Mouse (Mus musculus) midbrain, postnatal 0 days (tissue): ENCODE data around the gene Snrnp25. TPM values are rescaled to one million over a fixed set of nuclear protein-coding genes. Genes with fewer than 3 reads are reported as not detected.

Experiments
- ATAC-seq: fragments of 200-750 bp; cut with Nextera tagmentation; 2 replicates; pipeline ENCODE4 v1.8.0; 2017; ENCODE audit warnings: moderate number of reproducible peaks, mild to moderate bottlenecking, moderate TSS enrichment, moderate library complexity; ENCODE audit not compliant: low FRiP score
- DNase-seq: peaks from one replicate; pipeline ENCODE4 v3.0.0-alpha.2; 2015; ENCODE audit warnings: low spot score
- H3K27ac ChIP-seq: fragments of 300-500 bp; sonication (generic); 2 replicates; pipeline ENCODE4 v1.5.1; 2014; ENCODE audit warnings: low read depth, mild to moderate bottlenecking, low read length, mixed read lengths
- H3K27me3 ChIP-seq: fragments of 300-500 bp; sonication (generic); 2 replicates; pipeline ENCODE4 v1.6.1; 2014; ENCODE audit warnings: low read length, control low read depth, mixed read lengths; ENCODE audit not compliant: insufficient read depth
- H3K36me3 ChIP-seq: fragments of 300-500 bp; sonication (generic); 2 replicates; pipeline ENCODE4 v1.6.1; 2014; ENCODE audit warnings: low read length, control low read depth, mixed read lengths; ENCODE audit not compliant: insufficient read depth
- H3K4me1 ChIP-seq: fragments of 300-500 bp; sonication (generic); 2 replicates; pipeline ENCODE4 v1.6.1; 2014; ENCODE audit warnings: mild to moderate bottlenecking, control low read depth, antibody characterized with exemption, low read length, mixed read lengths; ENCODE audit not compliant: insufficient read depth
- H3K4me2 ChIP-seq: fragments of 300-500 bp; sonication (generic); 2 replicates; pipeline ENCODE4 v1.6.1; 2014; ENCODE audit warnings: low read depth, mild to moderate bottlenecking, low read length, mixed read lengths; ENCODE audit not compliant: poor library complexity, severe bottlenecking
- H3K4me3 ChIP-seq: fragments of 300-500 bp; sonication (generic); 2 replicates; pipeline ENCODE4 v1.5.1; 2014; ENCODE audit warnings: low read depth, mild to moderate bottlenecking, low read length, moderate library complexity
- H3K9ac ChIP-seq: fragments of 300-500 bp; sonication (generic); replicated peaks from 2 replicates; pipeline ENCODE4 v1.6.1; 2014; ENCODE audit warnings: mild to moderate bottlenecking, low read length, moderate library complexity, mixed read lengths; ENCODE audit not compliant: poor library complexity, severe bottlenecking
- H3K9me3 ChIP-seq: fragments of 300-500 bp; sonication (generic); 2 replicates; pipeline ENCODE4 v1.6.1; 2016; ENCODE audit warnings: low read length, control low read depth
- CTCF ChIP-seq: IDR thresholded peaks from 2 replicates; pipeline ENCODE4 v1.5.1; 2016; ENCODE audit warnings: antibody characterized with exemption, mild to moderate bottlenecking
- WGBS: fragments of 180-500 bp; shearing (Covaris S2); extraction: QIAGEN DNeasy Blood & Tissue Kit; methylation state at CpG from one replicate; pipeline ENCODE4 v1.1.7; 2014; 5-methylcytosine and 5-hydroxymethylcytosine counted together
- polyA plus RNA-seq: library from polyadenylated mRNA; unstranded; fragments of >200 nt; fragmentation: Nextera tagmentation; extraction: Ambion mirVana; gene quantifications from 2 replicates; pipeline ENCODE4 v1.2.1, GENCODE M21; 2015
- total RNA-seq: library from RNA; depleted of rRNA; stranded (reverse); fragments of >200 nt; gene quantifications from 2 replicates; pipeline ENCODE4 v1.2.3, GENCODE M21; 2014

Gene Snrnp25
- total and polyA plus RNA-seq, 2 experiments from 2014 or later, result 13.3 to 47.8 TPM

DNA sequence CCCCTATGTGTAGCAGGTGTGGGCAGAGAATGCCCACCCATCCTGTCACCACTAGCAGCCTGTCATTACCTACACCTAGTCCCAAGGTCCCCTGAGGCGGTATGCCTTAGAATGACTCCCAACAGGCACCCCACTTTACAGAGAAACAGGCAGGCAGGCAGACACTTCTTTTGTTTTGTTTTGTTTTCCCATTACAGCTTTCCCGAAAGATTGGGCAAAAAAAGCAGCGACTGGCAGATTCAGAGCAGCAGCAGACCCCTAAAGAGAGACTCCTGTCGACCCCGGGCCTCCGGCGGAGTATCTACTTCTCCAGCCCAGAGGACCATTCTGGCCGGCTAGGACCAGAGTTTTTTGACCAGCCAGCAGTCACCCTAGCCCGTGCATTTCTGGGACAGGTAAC is 22.3 kb downstream of the Snrnp25 start:
- Histone ChIP-seq H3K4me3 (peak overlapping the region; percentile 62; the same call in 1 of the 2 replicates), H3K4me2 (peak overlapping the region; percentile 75), H3K9me3 (no peaks in the 10 kb centered on the region), H3K4me1 (peaks cover 8% of the 10 kb centered on the region), H3K27me3 (peaks cover 9% of the 10 kb centered on the region; the same call in 1 of the 2 replicates), H3K9ac (0 out of 2 replicates have a peak overlapping the region, but pooled peaks have one; percentile 78), H3K36me3 (peaks cover 13% of the 10 kb centered on the region; the same call in 1 of the 2 replicates), H3K27ac (no peak overlapping the region)
- WGBS, result 90% methylated on average over 9 of the region's 9 CpGs
- no peak for DNase-seq
- no peak for TF ChIP-seq CTCF
- ATAC-seq, result no peak

DNA sequence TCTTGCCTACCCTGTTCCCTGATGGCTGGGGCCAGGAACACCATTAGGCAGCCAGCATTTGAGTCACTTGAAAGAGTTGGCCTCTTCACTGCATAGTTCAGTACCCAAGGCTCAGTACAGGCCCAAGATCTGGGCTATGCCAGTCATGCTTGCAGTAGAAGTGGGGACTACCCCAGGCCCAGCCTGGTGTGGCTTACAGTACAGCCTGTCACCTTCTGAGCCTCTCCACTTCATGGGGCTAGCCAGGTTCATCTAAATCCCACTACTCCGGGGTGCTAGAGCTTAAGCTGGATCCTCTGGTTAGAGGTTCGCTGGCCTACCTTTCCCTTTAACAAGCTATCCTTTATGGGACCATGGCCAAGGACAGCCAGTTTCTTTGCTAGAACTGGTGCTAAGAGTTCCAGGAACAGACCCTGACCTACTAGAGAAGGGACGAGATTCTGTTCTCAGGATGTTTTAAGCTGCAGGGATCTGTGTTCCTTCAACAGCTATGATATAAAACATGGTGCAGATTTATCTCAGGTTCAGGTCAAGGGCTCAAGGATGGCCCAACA is 23.2 kb downstream of the Snrnp25 start:
- no peak overlapping the region for H3K4me2 ChIP-seq
- H3K4me1 ChIP-seq, result peaks cover 8% of the 10 kb centered on the region
- peaks cover 18% of the 10 kb centered on the region for H3K36me3 ChIP-seq
- ATAC-seq (no peak), DNase-seq (no peak)
- H3K27me3 ChIP-seq, result peaks cover 9% of the 10 kb centered on the region; the same call in 1 of the 2 replicates
- no peak overlapping the region for H3K4me3 ChIP-seq
- H3K9me3 ChIP-seq, result no peaks in the 10 kb centered on the region
- no peak overlapping the region for H3K9ac ChIP-seq
- TF ChIP-seq CTCF, result no peak
- H3K27ac ChIP-seq, result no peak overlapping the region
- WGBS, result 93% methylated on average over 3 of the region's 3 CpGs

- ATAC-seq, result no peak
- Histone ChIP-seq H3K27ac (no peak overlapping the region), H3K4me1 (peaks cover 8% of the 10 kb centered on the region), H3K9ac (no peak overlapping the region), H3K27me3 (no peaks in the 10 kb centered on the region), H3K4me2 (no peak overlapping the region), H3K4me3 (no peak overlapping the region), H3K36me3 (peaks cover 30% of the 10 kb centered on the region), H3K9me3 (no peaks in the 10 kb centered on the region)
- TF ChIP-seq CTCF, result no peak
- WGBS, result 77% methylated on average over 4 of the region's 4 CpGs
- no peak for DNase-seq
These were observed 25.0 kb downstream of the Snrnp25 start for GRCm38 (mm10) chr11:32230220-32230619.

- ATAC-seq, result no peak
- 96% methylated on average over 2 of the region's 2 CpGs for WGBS
- peaks cover 30% of the 10 kb centered on the region for H3K36me3 ChIP-seq
These were observed 25.9 kb downstream of the Snrnp25 start for GRCm38 (mm10) chr11:32231125-32231524.

DNA sequence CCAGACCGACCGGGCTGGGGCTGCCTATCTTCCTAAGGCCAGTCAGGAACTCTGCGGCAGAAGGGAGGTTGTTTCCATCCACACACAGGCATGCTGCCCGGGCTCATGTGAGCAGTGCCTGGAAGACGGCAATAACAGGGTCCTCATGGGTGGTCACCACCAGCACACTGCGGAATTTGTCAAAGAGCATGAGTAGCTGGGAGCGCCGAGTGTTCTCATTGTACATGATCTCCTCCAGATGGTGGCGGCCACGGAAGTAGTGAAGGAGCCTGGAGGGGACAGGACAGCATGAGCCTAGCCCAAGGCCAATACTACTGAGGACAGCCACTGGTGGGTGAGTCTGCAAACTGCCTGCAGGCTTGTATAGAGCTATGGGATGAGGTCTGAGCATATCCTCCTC is 27.6 kb downstream of the Snrnp25 start:
- Histone ChIP-seq H3K9ac (no peak overlapping the region), H3K36me3 (peaks cover 30% of the 10 kb centered on the region), H3K27ac (no peak overlapping the region), H3K4me1 (0 out of 2 replicates have a peak, but pooled peaks cover 5% of the 10 kb centered on the region), H3K9me3 (no peaks in the 10 kb centered on the region), H3K4me3 (no peak overlapping the region), H3K4me2 (no peak overlapping the region), H3K27me3 (no peaks in the 10 kb centered on the region)
- ATAC-seq, result no peak
- DNase-seq, result no peak
- WGBS, result 78% methylated on average over 10 of the region's 10 CpGs
- TF ChIP-seq CTCF, result no peak

More at GRCm38 (mm10) chr11:32231125-32231524, 25.9 kb downstream of the Snrnp25 start:
- DNase-seq, result no peak
- Histone ChIP-seq H3K9ac (no peak overlapping the region), H3K27me3 (no peaks in the 10 kb centered on the region), H3K9me3 (no peaks in the 10 kb centered on the region), H3K4me2 (no peak overlapping the region), H3K4me1 (peaks cover 8% of the 10 kb centered on the region; the same call in 1 of the 2 replicates), H3K27ac (no peak overlapping the region), H3K4me3 (no peak overlapping the region)
- TF ChIP-seq CTCF, result no peak

DNA sequence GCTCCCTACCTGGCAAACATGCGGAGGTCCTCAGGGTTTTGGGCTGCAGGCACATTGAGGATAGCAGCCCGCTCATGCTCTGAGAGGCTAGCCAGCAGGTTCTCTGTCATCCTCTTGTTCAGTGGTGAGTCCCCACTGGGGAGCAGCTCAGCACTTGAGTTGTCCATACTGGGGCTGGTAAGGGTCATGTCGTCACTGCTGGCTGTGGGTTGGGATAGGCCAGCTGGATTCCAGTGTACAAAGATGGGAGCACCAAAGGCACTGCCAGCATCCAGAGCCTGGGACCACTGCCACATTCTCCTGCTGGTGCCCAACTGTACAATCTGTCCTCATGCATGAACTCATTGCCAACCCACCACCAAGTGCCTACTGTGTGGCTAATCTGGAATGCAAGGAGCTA is 28.7 kb downstream of the Snrnp25 start:
- TF ChIP-seq CTCF, result no peak
- ATAC-seq (peak; percentile 6; the same call in 1 of the 2 replicates), DNase-seq (peak; percentile 75)
- no peak overlapping the region for H3K27ac ChIP-seq
- 0 out of 2 replicates have a peak, but pooled peaks cover 5% of the 10 kb centered on the region for H3K4me1 ChIP-seq
- WGBS, result 91% methylated on average over 3 of the region's 3 CpGs
- H3K27me3 ChIP-seq, result no peaks in the 10 kb centered on the region
- no peak overlapping the region for H3K4me3 ChIP-seq
- H3K36me3 ChIP-seq, result peaks cover 30% of the 10 kb centered on the region
- H3K4me2 ChIP-seq, result no peak overlapping the region
- H3K9ac ChIP-seq, result no peak overlapping the region
- H3K9me3 ChIP-seq, result no peaks in the 10 kb centered on the region
